Mouse (Mus musculus) lung, embryonic 16.5 days (tissue): ENCODE results near the gene Gm11077. TPM values are rescaled to one million over a fixed set of nuclear protein-coding genes. Genes with fewer than 3 reads are reported as not detected.

Experiments
- ATAC-seq: fragments of 200-750 bp; cut with Nextera tagmentation; 2 replicates; pipeline ENCODE4 v1.8.0; 2017; ENCODE audit warnings: low read depth, mild to moderate bottlenecking, moderate library complexity
- H3K27ac ChIP-seq: fragments of 300-500 bp; sonication (generic); 2 replicates; pipeline ENCODE4 v1.5.1; 2014; ENCODE audit warnings: mild to moderate bottlenecking, control low read depth, low read length
- H3K27me3 ChIP-seq: fragments of 300-500 bp; sonication (generic); 2 replicates; pipeline ENCODE4 v1.6.1; 2014; ENCODE audit warnings: low read depth, low read length, mixed read lengths; ENCODE audit not compliant: control insufficient read depth, insufficient read depth
- H3K36me3 ChIP-seq: fragments of 300-500 bp; sonication (generic); 2 replicates; pipeline ENCODE4 v1.6.1; 2014; ENCODE audit warnings: low read length; ENCODE audit not compliant: control insufficient read depth, insufficient read depth
- H3K4me1 ChIP-seq: fragments of 300-500 bp; sonication (generic); replicated peaks from 2 replicates; pipeline ENCODE4 v1.6.1; 2014; ENCODE audit warnings: low read length, mixed read lengths; ENCODE audit not compliant: control insufficient read depth, insufficient read depth
- H3K4me2 ChIP-seq: fragments of 300-500 bp; sonication (generic); 2 replicates; pipeline ENCODE4 v1.6.1; 2014; ENCODE audit warnings: low read depth, low read length, control low read depth
- H3K4me3 ChIP-seq: fragments of 300-500 bp; sonication (generic); 2 replicates; pipeline ENCODE4 v1.5.1; 2014; ENCODE audit warnings: mild to moderate bottlenecking, low read length, control low read depth
- H3K9ac ChIP-seq: fragments of 300-500 bp; sonication (generic); 2 replicates; pipeline ENCODE4 v1.6.1; 2014; ENCODE audit warnings: low read length, control low read depth
- H3K9me3 ChIP-seq: fragments of 300-500 bp; sonication (generic); 2 replicates; pipeline ENCODE4 v1.6.1; 2016; ENCODE audit warnings: low read length; ENCODE audit not compliant: control insufficient read depth
- WGBS: fragments of 180-500 bp; shearing (Covaris S2); extraction: QIAGEN DNeasy Blood & Tissue Kit; methylation state at CpG from one replicate; pipeline ENCODE4 v1.1.7; 2014; 5-methylcytosine and 5-hydroxymethylcytosine counted together
- polyA plus RNA-seq: library from polyadenylated mRNA; unstranded; fragments of >200 nt; fragmentation: Nextera tagmentation; extraction: Ambion mirVana; gene quantifications from 2 replicates; pipeline ENCODE4 v1.2.1, GENCODE M21; 2015

The Gm11077 gene
- polyA plus RNA-seq, 1 experiment from 2014 or later, result not detected

DNA sequence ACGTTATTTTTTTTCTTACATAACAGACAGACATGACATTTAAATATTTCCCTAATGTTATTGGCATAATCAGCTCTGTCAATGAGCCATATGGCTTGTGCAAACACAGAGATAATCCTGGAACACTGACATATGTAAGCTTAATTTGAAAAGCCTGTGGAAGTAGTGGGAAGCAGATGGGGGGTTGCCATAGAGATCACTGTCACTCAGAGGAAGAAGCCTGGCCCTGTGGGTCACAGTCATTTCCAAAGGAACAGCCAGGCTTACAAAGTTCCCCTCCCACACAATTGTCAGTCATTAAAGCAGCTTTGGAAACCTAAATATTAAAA lies 2.3 kb downstream of the Gm11077 start:
- H3K4me1 ChIP-seq, result 0 out of 2 replicates have a peak, but pooled peaks cover 4% of the 10 kb centered on the region
- no peak overlapping the region for H3K27ac ChIP-seq
- no peaks in the 10 kb centered on the region for H3K36me3 ChIP-seq
- no peak overlapping the region for H3K4me3 ChIP-seq
- no peak overlapping the region for H3K9ac ChIP-seq
- H3K27me3 ChIP-seq, result no peaks in the 10 kb centered on the region
- H3K4me2 ChIP-seq, result no peak overlapping the region
- 55% methylated on average over 1 of the region's 1 CpGs for whole genome bisulfite sequencing
- H3K9me3 ChIP-seq, result no peaks in the 10 kb centered on the region; the same call in 1 of the 2 replicates
- peak; percentile 62 for ATAC-seq

GRCm38 (mm10) chr6:140732971-140733640 lies 4.0 kb downstream of the Gm11077 start:
- Histone ChIP-seq H3K4me1 (0 out of 2 replicates have a peak, but pooled peaks cover 4% of the 10 kb centered on the region), H3K9me3 (no peaks in the 10 kb centered on the region; the same call in 1 of the 2 replicates), H3K4me3 (peak overlapping the region; percentile 43), H3K9ac (no peak overlapping the region; the same call in 1 of the 2 replicates), H3K27ac (no peak overlapping the region), H3K4me2 (peak overlapping the region; percentile 66), H3K27me3 (no peaks in the 10 kb centered on the region), H3K36me3 (no peaks in the 10 kb centered on the region)
- 26% methylated on average over 10 of the region's 10 CpGs for WGBS
- 0 out of 2 replicates have a peak, but pooled peaks have one; percentile 9 for ATAC-seq

DNA sequence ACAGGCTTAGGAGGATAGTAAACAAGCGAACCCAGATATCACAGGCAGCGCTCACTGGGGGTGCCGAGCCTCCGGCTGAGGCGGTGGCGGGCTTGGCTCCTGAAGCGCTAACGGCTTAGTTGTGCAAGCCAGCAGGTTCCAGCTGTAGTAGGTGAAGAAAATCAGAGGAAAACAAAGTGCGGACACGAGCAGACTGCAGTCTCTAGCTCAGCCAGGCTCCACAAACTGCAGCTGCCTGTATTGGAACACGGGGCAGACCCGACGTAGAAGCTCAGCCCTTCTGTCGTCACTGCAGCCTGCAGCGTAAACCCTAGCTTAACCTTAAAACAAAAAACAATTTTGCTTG lies 4.5 kb downstream of the Gm11077 start:
- WGBS, result 4% methylated on average over 15 of the region's 15 CpGs
- H3K9me3 ChIP-seq, result no peaks in the 10 kb centered on the region; the same call in 1 of the 2 replicates
- ATAC-seq, result peak; percentile 45; the same call in 1 of the 2 replicates
- H3K4me3 ChIP-seq, result peak overlapping the region; percentile 43
- no peaks in the 10 kb centered on the region for H3K36me3 ChIP-seq
- no peak overlapping the region for H3K27ac ChIP-seq
- peak overlapping the region; percentile 54 for H3K9ac ChIP-seq
- H3K4me2 ChIP-seq, result peak overlapping the region; percentile 66
- H3K4me1 ChIP-seq, result 0 out of 2 replicates have a peak, but pooled peaks cover 4% of the 10 kb centered on the region
- H3K27me3 ChIP-seq, result no peaks in the 10 kb centered on the region

DNA sequence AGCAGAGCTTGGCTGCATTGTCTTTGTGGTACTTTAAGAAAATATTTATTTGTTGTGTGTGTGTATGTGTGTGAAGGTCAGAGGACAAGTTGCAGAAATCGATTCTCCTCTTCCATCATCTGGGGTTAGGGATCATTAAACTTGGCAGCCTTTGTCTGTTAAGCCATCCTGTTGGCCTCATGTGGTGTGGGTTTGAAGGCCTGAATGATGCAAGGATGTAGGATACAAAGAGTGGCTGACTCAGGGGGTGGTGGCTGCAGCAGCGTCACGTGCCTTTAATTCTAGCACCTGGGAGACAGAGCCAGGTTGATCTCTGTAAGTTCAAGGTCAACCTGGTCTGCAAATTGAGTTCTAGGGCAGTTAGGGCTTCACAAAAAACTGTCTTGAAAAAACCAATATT lies 16.5 kb downstream of the Gm11077 start:
- H3K9me3 ChIP-seq, result peaks cover 3% of the 10 kb centered on the region; the same call in 1 of the 2 replicates
- no peak overlapping the region for H3K4me2 ChIP-seq
- H3K36me3 ChIP-seq, result no peaks in the 10 kb centered on the region
- 70% methylated on average over 3 of the region's 3 CpGs for WGBS
- H3K4me1 ChIP-seq, result no peaks in the 10 kb centered on the region
- ATAC-seq, result no peak
- no peaks in the 10 kb centered on the region for H3K27me3 ChIP-seq
- no peak overlapping the region for H3K4me3 ChIP-seq
- no peak overlapping the region for H3K27ac ChIP-seq
- no peak overlapping the region for H3K9ac ChIP-seq

DNA sequence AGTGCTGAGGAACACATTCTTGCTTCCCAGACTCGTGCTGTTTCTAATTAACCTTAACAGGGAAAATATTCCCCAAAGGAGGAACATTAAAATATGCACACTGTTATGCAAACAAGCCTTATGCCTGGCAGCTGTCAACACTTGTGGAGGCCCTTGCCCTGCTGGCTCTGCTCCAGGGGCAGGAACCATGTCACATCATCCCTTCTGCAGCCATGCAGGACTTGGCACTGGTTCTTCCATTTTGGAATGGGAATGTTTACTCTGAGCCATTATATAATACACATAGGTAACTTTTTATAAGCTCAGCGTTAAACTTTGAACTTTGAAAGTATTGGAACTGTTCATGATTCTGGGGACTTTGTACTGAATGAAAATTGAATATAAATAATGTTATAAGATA lies 18.5 kb downstream of the Gm11077 start:
- H3K27me3 ChIP-seq, result no peaks in the 10 kb centered on the region
- no peak overlapping the region for H3K4me2 ChIP-seq
- no peak for ATAC-seq
- no peak overlapping the region for H3K9ac ChIP-seq
- H3K27ac ChIP-seq, result no peak overlapping the region
- H3K4me1 ChIP-seq, result no peaks in the 10 kb centered on the region
- H3K36me3 ChIP-seq, result no peaks in the 10 kb centered on the region
- H3K4me3 ChIP-seq, result no peak overlapping the region
- H3K9me3 ChIP-seq, result peaks cover 3% of the 10 kb centered on the region; the same call in 1 of the 2 replicates
- WGBS, result 64% methylated on average over 2 of the region's 2 CpGs

DNA sequence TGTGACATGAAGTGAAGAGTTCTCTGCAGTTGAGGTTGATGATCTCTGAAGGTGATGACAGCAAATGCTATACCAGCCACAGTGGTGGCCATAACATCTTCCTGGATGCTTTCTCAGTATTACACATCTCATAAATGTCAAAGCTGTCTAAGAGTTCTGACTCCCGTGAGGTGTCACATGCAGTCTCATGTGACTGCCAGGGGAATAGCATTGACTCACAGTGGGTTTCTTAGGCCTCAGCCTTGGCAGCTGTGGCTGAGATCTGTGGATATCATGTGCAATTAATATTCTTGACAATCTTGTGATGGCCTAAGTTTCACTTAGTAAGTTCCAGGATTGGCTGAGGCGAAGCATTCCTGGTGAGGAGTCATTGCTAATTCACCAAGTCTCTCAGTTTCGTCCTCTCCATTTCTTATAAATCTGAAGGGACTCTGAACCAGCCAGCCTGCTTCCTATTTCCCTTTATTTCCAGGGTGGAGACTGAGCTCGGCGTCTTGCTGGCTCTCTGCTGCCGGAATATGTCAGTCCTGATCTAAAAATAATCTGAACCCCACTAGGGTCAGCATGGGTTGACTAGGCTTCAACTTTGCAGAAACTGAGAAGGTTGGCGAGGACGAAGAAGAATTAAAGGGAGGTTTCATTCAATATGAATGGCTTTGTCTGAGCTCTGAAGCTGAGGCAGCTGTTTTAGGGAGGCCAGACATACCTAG lies 21.4 kb downstream of the Gm11077 start:
- Histone ChIP-seq H3K9ac (no peak overlapping the region), H3K27ac (no peak overlapping the region), H3K9me3 (peaks cover 3% of the 10 kb centered on the region; the same call in 1 of the 2 replicates), H3K27me3 (no peaks in the 10 kb centered on the region), H3K36me3 (no peaks in the 10 kb centered on the region), H3K4me1 (no peaks in the 10 kb centered on the region), H3K4me3 (no peak overlapping the region), H3K4me2 (no peak overlapping the region)
- ATAC-seq, result no peak
- WGBS, result 65% methylated on average over 8 of the region's 8 CpGs

- no peak overlapping the region for H3K4me3 ChIP-seq
- ATAC-seq, result no peak
- H3K36me3 ChIP-seq, result no peaks in the 10 kb centered on the region
- H3K27ac ChIP-seq, result no peak overlapping the region
- WGBS, result 30% methylated on average over 9 of the region's 9 CpGs
- no peak overlapping the region for H3K4me2 ChIP-seq
- H3K27me3 ChIP-seq, result no peaks in the 10 kb centered on the region
- no peaks in the 10 kb centered on the region for H3K4me1 ChIP-seq
- H3K9ac ChIP-seq, result no peak overlapping the region
- H3K9me3 ChIP-seq, result no peaks in the 10 kb centered on the region
Observed at GRCm38 (mm10) chr6:140766365-140766764, 37.3 kb downstream of the Gm11077 start.

DNA sequence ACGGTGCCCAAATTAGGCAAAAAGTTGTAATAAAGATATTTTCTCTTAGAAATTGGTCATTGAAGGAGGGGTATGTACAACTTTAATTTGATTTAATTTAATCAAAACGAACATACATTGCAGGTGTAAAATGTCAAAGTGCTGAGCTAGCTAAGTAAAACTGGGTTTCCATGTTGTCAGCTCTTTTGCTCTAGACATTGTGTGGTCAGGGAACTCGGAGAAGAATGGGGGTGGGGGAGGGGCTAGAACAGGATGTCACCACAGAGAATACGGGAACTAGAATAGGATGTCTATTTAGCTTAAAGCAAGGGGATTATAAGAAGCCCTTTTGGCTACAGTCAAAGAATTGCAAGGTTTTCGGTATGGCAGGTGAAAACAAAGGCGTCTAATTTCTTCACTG lies 38.2 kb downstream of the Gm11077 start:
- H3K9ac ChIP-seq, result no peak overlapping the region
- H3K9me3 ChIP-seq, result no peaks in the 10 kb centered on the region
- no peaks in the 10 kb centered on the region for H3K36me3 ChIP-seq
- H3K4me2 ChIP-seq, result no peak overlapping the region
- ATAC-seq, result no peak
- 67% methylated on average over 6 of the region's 6 CpGs for WGBS
- no peaks in the 10 kb centered on the region for H3K4me1 ChIP-seq
- H3K27me3 ChIP-seq, result no peaks in the 10 kb centered on the region
- no peak overlapping the region for H3K27ac ChIP-seq
- H3K4me3 ChIP-seq, result no peak overlapping the region

DNA sequence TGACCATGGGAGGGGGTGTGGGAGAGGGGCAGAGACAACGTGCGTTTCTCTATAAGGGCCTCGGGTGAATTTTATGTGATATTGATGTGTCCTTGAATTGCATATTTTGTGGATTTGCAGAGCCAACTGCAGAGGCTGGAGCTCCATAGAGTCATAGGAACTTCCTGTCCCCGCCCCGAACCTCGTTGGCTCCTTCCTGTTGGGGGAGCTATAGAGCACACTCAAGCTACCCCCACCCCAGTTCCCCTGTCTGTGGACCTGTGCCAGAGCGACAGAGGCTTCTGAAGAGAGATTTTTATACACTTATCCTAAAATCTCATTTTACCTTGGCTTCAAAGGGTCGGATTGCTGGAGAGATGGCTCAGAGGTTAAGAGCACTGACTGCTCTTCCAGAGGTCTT lies 39.1 kb downstream of the Gm11077 start:
- H3K9me3 ChIP-seq, result no peaks in the 10 kb centered on the region
- no peak overlapping the region for H3K4me2 ChIP-seq
- H3K36me3 ChIP-seq, result no peaks in the 10 kb centered on the region
- H3K27me3 ChIP-seq, result no peaks in the 10 kb centered on the region
- no peak overlapping the region for H3K9ac ChIP-seq
- no peak overlapping the region for H3K27ac ChIP-seq
- 70% methylated on average over 8 of the region's 8 CpGs for WGBS
- ATAC-seq, result no peak
- H3K4me3 ChIP-seq, result no peak overlapping the region
- H3K4me1 ChIP-seq, result no peaks in the 10 kb centered on the region
